Mouse (Mus musculus) forebrain, embryonic 13.5 days (tissue): ENCODE data around the gene Mllt1. TPM values are rescaled to one million over a fixed set of nuclear protein-coding genes. Genes with fewer than 3 reads are reported as not detected.
A peak's percentile ranks its signal among the peaks of the same experiment; 100 is the strongest.

ENCODE experiments used
- ATAC-seq: fragments of 200-750 bp; cut with Nextera tagmentation; 2 replicates; pipeline ENCODE4 v1.8.0; 2017
- H3K27ac ChIP-seq: fragments of 300-500 bp; sonication (generic); 2 replicates; pipeline ENCODE4 v1.5.1; 2015; ENCODE audit warnings: inconsistent platforms, mild to moderate bottlenecking, moderate library complexity
- H3K27me3 ChIP-seq: fragments of 300-500 bp; sonication (generic); 2 replicates; pipeline ENCODE4 v1.6.1; 2015; ENCODE audit warnings: mild to moderate bottlenecking, inconsistent platforms
- H3K36me3 ChIP-seq: fragments of 300-500 bp; sonication (generic); 2 replicates; pipeline ENCODE4 v1.6.1; 2015; ENCODE audit warnings: mild to moderate bottlenecking, inconsistent platforms; ENCODE audit not compliant: poor library complexity, severe bottlenecking
- H3K4me1 ChIP-seq: fragments of 300-500 bp; sonication (generic); 2 replicates; pipeline ENCODE4 v1.6.1; 2015; ENCODE audit warnings: inconsistent platforms
- H3K4me2 ChIP-seq: fragments of 300-500 bp; sonication (generic); 2 replicates; pipeline ENCODE4 v1.6.1; 2015; ENCODE audit warnings: inconsistent platforms, mild to moderate bottlenecking, moderate library complexity
- H3K4me3 ChIP-seq: fragments of 300-500 bp; sonication (generic); 2 replicates; pipeline ENCODE4 v1.5.1; 2015; ENCODE audit warnings: mild to moderate bottlenecking, inconsistent platforms
- H3K9ac ChIP-seq: fragments of 300-500 bp; sonication (generic); 2 replicates; pipeline ENCODE4 v1.6.1; 2015; ENCODE audit warnings: mild to moderate bottlenecking, inconsistent platforms
- H3K9me3 ChIP-seq: fragments of 300-500 bp; sonication (generic); replicated peaks from 2 replicates; pipeline ENCODE4 v1.6.1; 2016; ENCODE audit warnings: inconsistent platforms
- WGBS: fragments of 180-500 bp; shearing (Covaris S2); methylation state at CpG from one replicate; pipeline ENCODE4 v1.1.7; 2015; 5-methylcytosine and 5-hydroxymethylcytosine counted together
- polyA plus RNA-seq: library from polyadenylated mRNA; unstranded; fragments of >200 nt; fragmentation: Nextera tagmentation; extraction: Ambion mirVana; gene quantifications from 2 replicates; pipeline ENCODE4 v1.2.1, GENCODE M21; 2015

Mllt1 gene
- polyA plus RNA-seq: 69.5 and 70.1 TPM in 2 replicates

DNA sequence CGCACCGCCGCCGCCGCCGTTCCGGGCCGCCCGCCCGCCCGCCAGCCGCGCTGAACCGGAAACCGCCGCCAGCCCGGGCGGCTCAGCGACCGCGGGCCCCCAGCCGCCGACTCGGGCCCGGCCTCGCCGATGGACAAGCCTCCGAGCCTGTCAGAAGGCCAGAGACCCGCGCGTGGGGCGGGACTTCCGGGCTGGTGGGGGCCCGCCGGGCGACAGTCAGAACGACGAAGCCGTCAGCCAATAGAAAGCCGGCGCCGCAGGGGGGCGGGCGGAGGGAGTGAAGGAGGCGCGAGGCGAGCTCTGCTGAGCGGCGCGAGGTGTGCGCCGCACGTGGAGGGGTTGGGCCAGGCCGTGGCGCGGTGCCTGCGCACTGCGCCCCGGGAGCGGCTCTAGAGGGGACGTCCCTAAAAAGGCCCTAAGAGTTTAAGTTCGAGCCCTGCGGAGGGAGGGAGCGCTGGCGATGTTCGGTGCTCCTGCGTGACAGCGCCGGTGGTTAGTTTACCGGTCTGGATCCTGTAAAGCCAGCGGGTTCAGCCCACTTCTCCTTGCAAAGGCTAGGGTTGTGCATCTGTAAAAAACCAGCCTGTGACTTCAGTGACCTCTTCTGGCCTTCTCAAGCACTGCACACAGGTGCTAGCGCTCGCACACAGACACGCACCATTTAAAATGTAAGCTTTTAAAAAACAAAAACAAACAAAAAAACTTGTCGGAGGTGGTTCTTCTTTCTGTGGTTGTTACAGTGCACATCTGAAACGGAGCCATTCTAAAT lies at the start of gene Mllt1:
Gene Mllt1, minus strand, starts transcription at position 53 of the 769 bp plus-strand sequence.
- no peaks in the 10 kb centered on the region for H3K36me3 ChIP-seq
- 3% methylated on average over 74 of the region's 76 CpGs for WGBS
- peak; percentile 98 for ATAC-seq
- peak within 1 kb of the TSS; percentile 77 for H3K4me2 ChIP-seq
- H3K4me3 ChIP-seq: peak within 1 kb of the TSS; percentile 79
- peak within 1 kb of the TSS; percentile 70 for H3K27ac ChIP-seq
- peaks cover 33% of the 10 kb centered on the region for H3K4me1 ChIP-seq
- H3K9me3 ChIP-seq: no peaks in the 10 kb centered on the region; the same call in 1 of the 2 replicates
- H3K27me3 ChIP-seq: peaks cover 10% of the 10 kb centered on the region
- H3K9ac ChIP-seq: peak within 1 kb of the TSS; percentile 97

DNA sequence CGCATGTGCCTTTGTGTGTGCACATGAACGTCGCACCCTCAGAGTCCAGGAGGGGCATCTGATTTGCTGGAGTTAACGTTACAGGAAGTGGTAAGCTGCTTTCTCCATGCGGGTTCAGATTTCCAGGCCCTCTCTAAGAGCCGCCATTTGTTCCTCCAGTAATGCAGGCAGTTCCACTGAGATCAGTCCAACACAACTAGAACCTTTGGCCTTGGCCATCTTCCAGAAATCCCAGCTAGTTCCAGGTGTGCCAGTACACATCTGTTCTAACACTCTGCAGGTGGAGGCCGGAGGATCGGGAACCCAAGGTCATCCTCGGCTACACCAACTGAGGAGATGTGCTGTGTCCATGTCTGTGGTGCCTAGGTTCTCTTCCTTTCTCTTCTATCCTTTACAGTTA lies 49.7 kb upstream of the Mllt1 start:
- no peaks in the 10 kb centered on the region for H3K4me1 ChIP-seq
- WGBS: 84% methylated on average over 9 of the region's 9 CpGs
- H3K27ac ChIP-seq: no peak overlapping the region
- H3K9me3 ChIP-seq: no peaks in the 10 kb centered on the region
- H3K4me3 ChIP-seq: no peak overlapping the region
- H3K36me3 ChIP-seq: no peaks in the 10 kb centered on the region
- no peak for ATAC-seq
- no peak overlapping the region for H3K9ac ChIP-seq
- H3K4me2 ChIP-seq: no peak overlapping the region
- H3K27me3 ChIP-seq: no peaks in the 10 kb centered on the region

DNA sequence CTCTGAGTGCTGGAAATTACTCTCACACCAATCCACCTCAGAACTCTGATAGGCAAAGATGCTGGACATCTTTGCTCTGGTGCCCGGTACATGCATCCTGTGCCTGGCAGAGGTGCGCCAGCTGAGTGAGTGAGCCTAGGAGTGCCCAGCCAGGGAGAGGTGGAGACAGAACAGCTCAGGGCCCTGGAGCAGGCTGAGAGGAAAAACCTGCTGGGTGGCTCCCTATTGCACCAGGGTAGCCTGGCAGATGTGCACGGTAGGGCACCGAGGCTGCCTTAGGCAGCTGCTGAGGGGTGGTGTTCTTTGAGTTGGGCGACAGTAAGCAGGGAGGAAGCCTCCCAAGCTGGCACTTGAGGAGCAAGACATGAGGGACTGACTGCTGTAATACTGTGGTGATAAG lies 46.8 kb upstream of the Mllt1 start, which contains the start of gene Acer1:
Gene Acer1, minus strand, starts transcription at position 114 of the 400 bp plus-strand sequence.
- 80% methylated on average over 5 of the region's 5 CpGs for WGBS

DNA sequence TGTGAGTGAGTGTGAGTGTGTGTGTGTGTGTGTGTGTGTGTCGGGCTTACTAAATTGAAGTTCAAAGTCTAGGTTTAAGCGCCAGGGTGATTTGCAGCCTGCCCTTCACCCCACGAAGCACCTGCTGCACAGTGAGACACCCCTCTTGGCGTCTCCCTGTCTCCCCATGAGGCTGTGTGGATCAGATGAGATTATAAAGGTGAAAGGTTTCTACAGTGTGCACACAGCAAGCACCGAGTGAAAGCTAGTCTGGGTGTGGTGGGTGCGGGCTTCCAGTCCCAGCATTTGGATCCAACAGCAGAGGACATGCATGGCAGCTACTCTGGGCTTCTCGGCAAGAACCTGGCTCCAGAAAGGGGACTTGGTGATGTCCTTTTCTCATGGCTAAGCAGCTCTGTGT lies 45.8 kb upstream of the Mllt1 start:
- no peaks in the 10 kb centered on the region for H3K4me1 ChIP-seq
- no peak for ATAC-seq
- H3K4me3 ChIP-seq: no peak overlapping the region
- H3K36me3 ChIP-seq: no peaks in the 10 kb centered on the region
- no peaks in the 10 kb centered on the region for H3K9me3 ChIP-seq
- WGBS: 80% methylated on average over 7 of the region's 7 CpGs
- H3K27me3 ChIP-seq: no peaks in the 10 kb centered on the region
- H3K4me2 ChIP-seq: no peak overlapping the region
- H3K27ac ChIP-seq: no peak overlapping the region
- H3K9ac ChIP-seq: no peak overlapping the region

More for the DNA sequence above, 46.8 kb upstream of the Mllt1 start, which contains the start of gene Acer1:
- no peaks in the 10 kb centered on the region for H3K27me3 ChIP-seq
- H3K4me2 ChIP-seq: no peak within 1 kb of the TSS
- ATAC-seq: no peak
- H3K9me3 ChIP-seq: no peaks in the 10 kb centered on the region
- H3K9ac ChIP-seq: no peak within 1 kb of the TSS
- no peaks in the 10 kb centered on the region for H3K36me3 ChIP-seq
- no peaks in the 10 kb centered on the region for H3K4me1 ChIP-seq
- no peak within 1 kb of the TSS for H3K4me3 ChIP-seq
- no peak within 1 kb of the TSS for H3K27ac ChIP-seq

DNA sequence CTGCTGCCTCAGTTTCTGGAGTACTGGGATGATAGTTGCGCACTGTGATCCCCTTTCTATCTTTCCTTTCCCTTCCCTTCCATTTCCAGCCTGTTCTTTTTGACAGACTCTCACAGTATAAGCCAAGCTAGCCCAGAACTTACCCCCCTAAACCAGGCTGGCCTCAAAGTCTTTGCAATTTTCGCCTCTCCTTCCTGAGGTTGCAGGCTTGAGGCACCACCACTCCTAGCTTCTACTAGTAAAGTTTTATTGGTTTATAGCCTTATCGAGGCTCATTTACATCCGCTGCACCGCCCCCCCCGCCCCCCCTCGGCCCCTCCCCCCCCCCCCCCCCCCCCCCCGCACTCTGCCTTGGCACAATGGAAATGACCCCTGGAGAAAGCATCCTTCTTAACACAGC lies 44.3 kb upstream of the Mllt1 start:
- Histone ChIP-seq H3K4me3 (no peak overlapping the region), H3K9ac (no peak overlapping the region), H3K27me3 (no peaks in the 10 kb centered on the region), H3K36me3 (no peaks in the 10 kb centered on the region), H3K4me1 (no peaks in the 10 kb centered on the region), H3K4me2 (no peak overlapping the region), H3K9me3 (no peaks in the 10 kb centered on the region), H3K27ac (no peak overlapping the region)
- WGBS: 39% methylated on average over 7 of the region's 8 CpGs
- no peak for ATAC-seq

DNA sequence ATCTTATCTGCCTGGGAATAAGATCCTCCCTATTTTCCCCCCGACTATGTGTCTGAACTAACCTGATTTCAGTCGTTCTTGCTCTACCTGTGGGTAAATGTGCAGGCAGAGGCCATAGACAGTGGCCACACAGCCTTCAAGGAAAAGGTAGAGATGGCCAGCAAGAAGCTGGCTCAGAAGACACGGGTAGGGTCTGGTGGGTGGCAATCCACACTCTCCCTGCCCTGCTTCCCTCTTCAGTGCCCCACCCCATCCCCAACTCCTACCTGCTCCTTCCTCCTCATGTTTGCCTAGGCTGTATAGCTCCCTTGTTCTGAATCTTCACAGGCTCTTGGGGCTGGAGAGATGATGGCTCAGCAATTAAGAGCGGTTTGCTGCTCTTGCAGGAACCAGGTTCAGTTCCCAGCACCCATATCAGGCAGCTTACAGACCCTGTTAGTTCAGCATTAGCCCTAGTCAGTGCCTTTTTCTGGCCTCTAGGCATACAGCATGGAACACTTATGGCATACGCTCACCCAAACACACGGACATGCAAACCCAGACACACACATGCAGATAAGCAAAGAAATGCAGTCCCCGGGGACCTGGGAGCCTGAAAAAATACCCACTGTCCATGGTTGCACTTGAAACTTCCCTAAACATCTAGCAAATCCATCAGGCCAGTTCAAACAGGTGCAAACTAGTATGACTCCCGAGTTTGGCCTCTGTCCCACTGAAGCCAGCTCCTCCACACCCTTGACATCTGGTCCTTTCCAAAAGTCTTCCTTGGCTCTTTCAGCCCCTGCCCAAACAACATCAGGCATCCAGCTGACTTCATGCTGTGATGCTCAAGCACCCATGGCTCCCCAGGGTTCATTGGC lies 41.5 kb upstream of the Mllt1 start:
- Histone ChIP-seq H3K4me2 (no peak overlapping the region), H3K9me3 (no peaks in the 10 kb centered on the region), H3K9ac (no peak overlapping the region), H3K4me1 (no peaks in the 10 kb centered on the region), H3K27ac (no peak overlapping the region), H3K4me3 (no peak overlapping the region), H3K27me3 (no peaks in the 10 kb centered on the region), H3K36me3 (no peaks in the 10 kb centered on the region)
- no peak for ATAC-seq
- WGBS: 82% methylated on average over 8 of the region's 8 CpGs

DNA sequence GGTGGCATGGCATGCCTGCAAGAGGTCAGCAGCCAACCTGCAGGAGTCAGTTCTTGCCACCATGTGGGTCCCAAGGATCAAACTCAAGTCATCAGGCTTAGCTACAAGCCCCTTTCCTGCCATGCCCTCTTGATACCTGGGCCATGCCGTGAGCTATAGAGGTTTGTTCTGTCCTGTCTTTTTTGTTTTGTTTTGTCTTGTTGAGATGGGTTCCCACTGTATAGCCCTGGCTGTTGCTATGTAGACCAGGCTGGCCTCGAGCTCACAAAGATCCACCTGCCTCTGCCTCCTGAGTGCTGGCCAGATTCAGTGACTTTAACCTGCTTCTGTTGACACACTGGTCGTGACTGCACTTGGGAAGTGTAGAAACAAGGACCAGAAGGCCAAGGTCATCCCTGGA lies 40.2 kb upstream of the Mllt1 start:
- ATAC-seq: no peak
- Histone ChIP-seq H3K9me3 (no peaks in the 10 kb centered on the region), H3K4me3 (no peak overlapping the region), H3K4me1 (no peaks in the 10 kb centered on the region), H3K4me2 (no peak overlapping the region), H3K27ac (no peak overlapping the region), H3K36me3 (no peaks in the 10 kb centered on the region), H3K27me3 (no peaks in the 10 kb centered on the region), H3K9ac (no peak overlapping the region)
- WGBS: 75% methylated on average over 3 of the region's 3 CpGs

DNA sequence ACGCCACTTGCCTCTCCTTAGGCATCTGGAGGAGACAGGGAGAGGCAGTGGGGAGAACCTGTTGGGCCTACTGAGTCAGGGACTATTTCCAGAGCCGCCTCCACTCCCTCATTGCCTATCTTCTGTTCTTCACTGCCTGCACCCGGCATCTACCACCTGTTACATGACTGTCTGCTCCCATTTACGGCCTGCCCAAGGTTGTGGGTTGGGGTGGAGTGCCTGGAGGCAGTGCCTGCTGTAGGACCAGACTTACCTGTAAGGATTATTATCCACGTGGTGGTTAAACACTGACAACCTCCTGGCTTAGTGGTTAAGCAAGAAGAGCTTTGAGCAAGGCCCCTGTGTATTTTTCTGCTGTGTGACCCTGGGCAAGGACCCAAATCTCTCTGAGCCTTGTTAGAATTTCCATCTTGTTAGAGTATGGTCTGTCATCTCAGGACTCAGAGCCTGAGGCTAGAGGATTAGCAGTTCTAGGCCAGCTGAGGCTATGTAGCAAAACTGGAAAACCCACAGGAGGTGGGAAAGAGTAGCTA lies 39.6 kb upstream of the Mllt1 start:
- no peaks in the 10 kb centered on the region for H3K4me1 ChIP-seq
- no peak overlapping the region for H3K9ac ChIP-seq
- H3K36me3 ChIP-seq: no peaks in the 10 kb centered on the region
- H3K9me3 ChIP-seq: no peaks in the 10 kb centered on the region
- no peak overlapping the region for H3K4me2 ChIP-seq
- no peak overlapping the region for H3K27ac ChIP-seq
- ATAC-seq: no peak
- H3K4me3 ChIP-seq: no peak overlapping the region
- H3K27me3 ChIP-seq: no peaks in the 10 kb centered on the region
- WGBS: 77% methylated on average over 5 of the region's 5 CpGs

DNA sequence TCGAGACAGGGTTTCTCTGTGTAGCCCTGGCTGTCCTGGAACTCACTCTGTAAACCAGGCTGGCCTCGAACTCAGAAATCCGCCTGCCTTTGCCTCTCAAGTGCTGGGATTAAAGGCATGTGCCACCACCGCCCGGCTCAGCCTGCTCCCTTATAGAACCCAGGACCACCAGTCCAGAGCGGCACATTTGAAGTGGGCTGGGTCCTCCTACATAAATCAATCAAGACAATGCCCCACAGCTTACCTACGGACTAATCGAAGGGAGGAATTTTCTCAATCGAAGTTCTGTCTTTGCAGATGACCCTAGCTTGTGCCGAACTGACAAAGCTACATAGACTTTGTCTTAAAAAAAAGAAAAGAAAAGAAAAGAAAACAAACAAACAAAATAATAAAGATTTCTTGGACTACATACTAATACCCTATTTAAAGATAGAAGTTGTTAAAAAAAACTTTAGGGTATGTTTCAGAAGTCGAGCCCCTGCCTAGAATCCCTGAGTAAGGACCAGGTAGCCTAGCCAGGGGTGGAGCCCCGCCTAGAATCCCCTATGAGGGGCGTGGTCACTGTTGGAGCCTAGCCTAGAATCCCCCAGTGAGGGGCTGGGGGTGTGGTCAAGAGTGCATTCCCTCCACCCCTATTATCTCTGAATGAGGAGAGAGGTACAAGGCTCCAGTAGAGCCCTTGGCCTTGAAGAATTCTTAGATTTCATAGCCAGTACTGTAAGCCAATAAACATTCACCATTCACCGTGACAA lies 38.9 kb upstream of the Mllt1 start:
- H3K4me1 ChIP-seq: no peaks in the 10 kb centered on the region
- 70% methylated on average over 13 of the region's 14 CpGs for WGBS

DNA sequence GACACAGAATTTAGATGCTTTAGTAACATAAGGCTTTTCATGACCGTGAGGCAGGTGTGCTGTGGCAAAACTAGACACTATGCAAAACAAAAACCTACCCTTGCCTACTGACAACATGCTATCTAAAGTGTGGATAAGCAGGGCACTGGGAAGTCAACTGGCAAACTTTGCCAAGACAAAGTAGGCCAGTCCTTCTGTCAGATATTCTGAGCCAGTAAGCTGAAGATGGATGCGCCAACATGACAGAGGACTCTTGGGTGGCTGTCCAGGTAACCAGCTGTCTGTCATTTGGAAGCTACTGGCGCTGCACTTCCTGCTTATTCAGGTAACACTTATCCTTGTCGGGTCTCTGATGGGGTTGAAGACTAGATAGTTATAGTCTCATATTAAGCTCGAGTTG lies 34.9 kb upstream of the Mllt1 start:
- Histone ChIP-seq H3K27ac (no peak overlapping the region), H3K36me3 (no peaks in the 10 kb centered on the region), H3K27me3 (peaks cover 8% of the 10 kb centered on the region), H3K4me2 (no peak overlapping the region), H3K9ac (no peak overlapping the region), H3K4me3 (no peak overlapping the region), H3K4me1 (no peaks in the 10 kb centered on the region), H3K9me3 (no peaks in the 10 kb centered on the region)
- WGBS: 78% methylated on average over 5 of the region's 5 CpGs
- no peak for ATAC-seq

More for the DNA sequence above, 38.9 kb upstream of the Mllt1 start:
- Histone ChIP-seq H3K9ac (no peak overlapping the region), H3K9me3 (no peaks in the 10 kb centered on the region), H3K27ac (no peak overlapping the region), H3K27me3 (peaks cover 4% of the 10 kb centered on the region), H3K36me3 (no peaks in the 10 kb centered on the region), H3K4me3 (no peak overlapping the region), H3K4me2 (no peak overlapping the region)
- ATAC-seq: no peak

DNA sequence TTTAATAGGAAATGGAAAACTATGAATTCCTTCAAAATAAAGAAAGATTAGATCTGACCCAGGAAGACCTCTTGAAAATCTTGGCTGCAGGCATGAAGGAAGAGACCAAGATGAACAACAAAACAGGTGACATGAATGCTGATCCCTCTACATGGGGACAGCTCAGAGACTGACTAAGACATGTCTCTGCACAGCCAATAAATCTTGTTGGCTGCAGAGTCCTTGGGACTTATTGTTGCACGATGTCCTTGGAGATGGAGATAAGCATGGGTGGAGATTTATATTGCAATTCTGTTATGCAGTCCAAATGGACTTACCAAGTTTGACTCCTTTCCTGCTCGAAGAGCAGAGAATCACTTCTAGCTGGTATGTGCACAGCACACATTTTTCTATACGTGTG lies 34.1 kb upstream of the Mllt1 start:
- Histone ChIP-seq H3K36me3 (no peaks in the 10 kb centered on the region), H3K9me3 (no peaks in the 10 kb centered on the region), H3K27ac (no peak overlapping the region), H3K4me2 (no peak overlapping the region), H3K27me3 (peaks cover 8% of the 10 kb centered on the region), H3K4me3 (no peak overlapping the region), H3K4me1 (no peaks in the 10 kb centered on the region), H3K9ac (no peak overlapping the region)
- 71% methylated on average over 3 of the region's 3 CpGs for WGBS
- ATAC-seq: no peak
